Comparison of ENCODE assay signal across 9 mouse cellular contexts in genomic region chr6:134947311-134948087, GRCm38 (mm10). TPM values are rescaled to one million over a fixed set of nuclear protein-coding genes. Genes with fewer than 3 reads are reported as not detected.
A peak's percentile ranks its signal among the peaks of the same experiment; 100 is the strongest.
DNase-seq lines count a peak whose midpoint lies in the region; ATAC-seq and TF ChIP-seq lines count a peak whose summit lies in the region.
"Had no signal": no experiment of that assay in that cellular context is flagged by ENCODE, and none has a peak within 500 bp of the region (broad histone marks: within the 10 kb centered on the region; RNA-seq: fewer than 3 reads in every experiment).

No protein-coding gene starts in this region.

- H3K27ac ChIP-seq in forebrain, embryonic 15.5 days (replicated peaks): no peak overlapping the region
- H3K27ac ChIP-seq in limb, embryonic 14.5 days (replicated peaks; ENCODE audit: low read depth, low read length): no peak overlapping the region

- H3K4me2 ChIP-seq in forebrain, embryonic 15.5 days (replicated peaks): no peak overlapping the region
- H3K4me2 ChIP-seq in limb, embryonic 14.5 days (replicated peaks; ENCODE audit: low read depth, low read length, severe bottlenecking): no peak overlapping the region

- H3K9ac ChIP-seq in forebrain, embryonic 15.5 days (replicated peaks): no peak overlapping the region
- no peak overlapping the region for H3K9ac ChIP-seq in limb, embryonic 14.5 days (ENCODE audit: low read depth, low read length, severe bottlenecking)

- peak; percentile 43 to 62 for DNase-seq in left cerebral cortex, adult 18-20 months (ENCODE audit: low spot score in 2 of 2)
- DNase-seq in left cerebral cortex, adult 11 months (ENCODE audit: low spot score): no peak
- peak; percentile 74 for DNase-seq in c-Kit-positive CD71-positive TER-119-positive erythroid progenitor cells, embryonic 14.5 days (ENCODE audit: low spot score)
- peak; percentile 94 for DNase-seq in induced T-regulatory cell, adult 2 months (ENCODE audit: low read depth)
- peak; percentile 57 for DNase-seq in limb, embryonic 14.5 days (ENCODE audit: low spot score)
- DNase-seq in neural tube, embryonic 10.5 days (ENCODE audit: extremely low spot score, low spot score): peak; percentile 57
- DNase-seq in thymus, adult 18-20 months: peak; percentile 43 to 52

- no peaks in the 10 kb centered on the region for H3K4me1 ChIP-seq in forebrain, embryonic 15.5 days
- no peaks in the 10 kb centered on the region for H3K4me1 ChIP-seq in limb, embryonic 14.5 days (ENCODE audit: control insufficient read depth, insufficient read depth, low read length)

- no peak overlapping the region for H3K4me3 ChIP-seq in forebrain, embryonic 15.5 days
- H3K4me3 ChIP-seq in limb, embryonic 14.5 days (replicated peaks; ENCODE audit: low read length): no peak overlapping the region
- H3K4me3 ChIP-seq: erythroblast, embryonic 14.5 days had no signal

- no peak for TF ChIP-seq POLR2A in limb, embryonic 14.5 days (IDR thresholded peaks at IDR 0.05; ENCODE audit: borderline replicate concordance, extremely low read depth, insufficient read depth, insufficient read length)

- 50% methylated on average over 13 of the region's 13 CpGs for WGBS in forebrain, embryonic 15.5 days
- 39% methylated on average over 13 of the region's 13 CpGs for WGBS in limb, embryonic 14.5 days

- H3K9me3 ChIP-seq in forebrain, embryonic 15.5 days: no peaks in the 10 kb centered on the region
- no peaks in the 10 kb centered on the region for H3K9me3 ChIP-seq in limb, embryonic 14.5 days (ENCODE audit: control insufficient read depth, low read length)

- no peaks in the 10 kb centered on the region for H3K27me3 ChIP-seq in forebrain, embryonic 15.5 days
- H3K27me3 ChIP-seq in limb, embryonic 14.5 days (ENCODE audit: control insufficient read depth, insufficient read depth, low read length): no peaks in the 10 kb centered on the region

- no peaks in the 10 kb centered on the region for H3K36me3 ChIP-seq in forebrain, embryonic 15.5 days
- H3K36me3 ChIP-seq in limb, embryonic 14.5 days (ENCODE audit: control insufficient read depth, insufficient read depth, low read length): peaks cover 3% of the 10 kb centered on the region; the same call in 1 of the 2 replicates

- peak; percentile 58; the same call in 1 of the 2 replicates for ATAC-seq in forebrain, embryonic 15.5 days (replicated peaks)
- no peak for ATAC-seq in limb, embryonic 14.5 days (ENCODE audit: low FRiP score, low read depth)

RNA-seq across cellular contexts. Expression of gene Cdkn1b, which starts 27.3 kb away (rescaled TPM):
- 10 to 100 TPM; 38.2 to 40.5 TPM for total RNA-seq in left cerebral cortex, adult 18-20 months (2021)
- polyA plus RNA-seq in forebrain, embryonic 15.5 days (2015; fragmentation: Nextera tagmentation; extraction: Ambion mirVana): 52.4 and 55.1 TPM in 2 replicates
- 29.8 and 30.3 TPM in 2 replicates for polyA plus RNA-seq in limb, embryonic 14.5 days (2012; rRNA removed)
- 18.3 and 18.8 TPM in 2 replicates for polyA plus RNA-seq in limb, embryonic 14.5 days (2014; fragmentation: Nextera tagmentation; extraction: Ambion mirVana)

RNA-seq across cellular contexts. Expression of gene Apold1, which starts 34.0 kb away (rescaled TPM):
- total RNA-seq in left cerebral cortex, adult 18-20 months (2021): 1 to 10 TPM; 4.6 to 4.8 TPM
- 3.5 and 3.8 TPM in 2 replicates for polyA plus RNA-seq in forebrain, embryonic 15.5 days (2015; fragmentation: Nextera tagmentation; extraction: Ambion mirVana)
- polyA plus RNA-seq in limb, embryonic 14.5 days (2012; rRNA removed): 2.7 and 3.4 TPM in 2 replicates
- polyA plus RNA-seq in limb, embryonic 14.5 days (2014; fragmentation: Nextera tagmentation; extraction: Ambion mirVana): 4.8 and 4.9 TPM in 2 replicates

RNA-seq across cellular contexts. Expression of gene Gpr19, which starts 49.1 kb away (rescaled TPM):
- total RNA-seq in left cerebral cortex, adult 18-20 months (2021): 10 to 100 TPM; 28.8 to 32.1 TPM
- polyA plus RNA-seq in forebrain, embryonic 15.5 days (2015; fragmentation: Nextera tagmentation; extraction: Ambion mirVana): 47.7 and 48.1 TPM in 2 replicates
- polyA plus RNA-seq in limb, embryonic 14.5 days (2012; rRNA removed): 8.9 and 11.5 TPM in 2 replicates
- 7.5 and 7.9 TPM in 2 replicates for polyA plus RNA-seq in limb, embryonic 14.5 days (2014; fragmentation: Nextera tagmentation; extraction: Ambion mirVana)
